Mouse (Mus musculus) thymus, adult 2 months (tissue): Measurements from ENCODE around the gene Pp2d1. TPM values are rescaled to one million over a fixed set of nuclear protein-coding genes. Genes with fewer than 3 reads are reported as not detected.
"Not testable (repeated sequence)": the region's sequence is repeated elsewhere in the genome, so short reads cannot be mapped to it uniquely, and the experiment has no call there.

Source experiments
- DNase-seq: peaks from one replicate; pipeline ENCODE4 v3.0.0; 2021
- H3K27ac ChIP-seq: fragments of 200-500 bp; 2 replicates; pipeline ENCODE4 v1.5.1; 2012; ENCODE audit warnings: low read length, control low read depth; ENCODE audit not compliant: control insufficient read depth, insufficient read depth
- H3K27me3 ChIP-seq: fragments of 200-500 bp; 2 replicates; pipeline ENCODE4 v1.6.1; 2012; ENCODE audit warnings: mild to moderate bottlenecking, low read length, moderate library complexity, mixed read lengths; ENCODE audit not compliant: control insufficient read depth, insufficient read depth
- H3K36me3 ChIP-seq: fragments of 200-500 bp; 2 replicates; pipeline ENCODE4 v1.6.1; 2012; ENCODE audit warnings: mild to moderate bottlenecking, low read length, moderate library complexity; ENCODE audit not compliant: control insufficient read depth, insufficient read depth
- H3K4me1 ChIP-seq: fragments of 200-500 bp; replicated peaks from 2 replicates; pipeline ENCODE4 v1.6.1; 2012; ENCODE audit warnings: low read length; ENCODE audit not compliant: control insufficient read depth, insufficient read depth
- H3K4me3 ChIP-seq: fragments of 200-500 bp; 2 replicates; pipeline ENCODE4 v1.5.1; 2012; ENCODE audit warnings: mild to moderate bottlenecking, low read length, control low read depth, moderate library complexity; ENCODE audit not compliant: control insufficient read depth, insufficient read depth
- CTCF ChIP-seq: fragments of 200-500 bp; IDR thresholded peaks from 2 replicates; pipeline ENCODE4 v1.5.1; 2012; ENCODE audit warnings: mild to moderate bottlenecking, control low read depth, low read length, moderate library complexity, borderline replicate concordance; ENCODE audit not compliant: control insufficient read depth, poor library complexity, insufficient read depth; ENCODE audit errors: extremely low read depth
- POLR2A ChIP-seq: fragments of 200-500 bp; IDR thresholded peaks from 2 replicates; pipeline ENCODE4 v1.6.1; 2012; ENCODE audit warnings: mild to moderate bottlenecking, low read length, control low read depth, moderate library complexity; ENCODE audit not compliant: control insufficient read depth, poor library complexity, insufficient read depth; ENCODE audit errors: extremely low read depth
- WGBS: fragments of 180-500 bp; shearing (Covaris S2); methylation state at CpG from one replicate; pipeline ENCODE4 v1.1.7; 2018; 5-methylcytosine and 5-hydroxymethylcytosine counted together
- polyA plus RNA-seq: library from polyadenylated mRNA; depleted of rRNA; stranded (reverse); fragments of >200 nt; gene quantifications from 2 replicates; pipeline ENCODE4 v1.2.3, GENCODE M21; 2012; rRNA removed

The Pp2d1 gene
- not detected in 2 replicates for polyA plus RNA-seq

DNA sequence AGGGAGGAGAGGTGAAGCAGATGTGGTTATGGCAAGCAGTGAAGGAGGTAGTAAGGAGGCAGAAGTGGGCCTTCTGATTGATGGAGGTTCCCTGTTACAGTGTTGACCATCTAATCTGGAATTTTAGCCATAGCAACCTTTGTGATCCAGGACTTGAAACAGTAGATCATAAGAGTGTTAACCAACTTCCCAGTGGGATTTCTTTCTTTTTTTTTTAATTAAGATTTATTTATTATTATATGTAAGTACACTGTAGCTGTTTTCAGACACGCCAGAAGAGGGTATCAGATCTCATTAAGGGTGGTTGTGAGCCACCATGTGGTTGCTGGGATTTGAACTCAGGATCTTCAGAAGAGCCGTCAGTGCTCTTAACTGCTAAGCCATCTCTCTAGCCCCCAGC, at the start of gene Pp2d1:
Pp2d1 (minus strand) TSS at position 101 of the 400 bp plus-strand sequence.
- H3K36me3 ChIP-seq, H3K4me1 ChIP-seq, H3K27me3 ChIP-seq, H3K27ac ChIP-seq, H3K4me3 ChIP-seq, DNase-seq: not testable (repeated sequence)
- WGBS, result 94% methylated on average over 2 of the region's 2 CpGs

DNA sequence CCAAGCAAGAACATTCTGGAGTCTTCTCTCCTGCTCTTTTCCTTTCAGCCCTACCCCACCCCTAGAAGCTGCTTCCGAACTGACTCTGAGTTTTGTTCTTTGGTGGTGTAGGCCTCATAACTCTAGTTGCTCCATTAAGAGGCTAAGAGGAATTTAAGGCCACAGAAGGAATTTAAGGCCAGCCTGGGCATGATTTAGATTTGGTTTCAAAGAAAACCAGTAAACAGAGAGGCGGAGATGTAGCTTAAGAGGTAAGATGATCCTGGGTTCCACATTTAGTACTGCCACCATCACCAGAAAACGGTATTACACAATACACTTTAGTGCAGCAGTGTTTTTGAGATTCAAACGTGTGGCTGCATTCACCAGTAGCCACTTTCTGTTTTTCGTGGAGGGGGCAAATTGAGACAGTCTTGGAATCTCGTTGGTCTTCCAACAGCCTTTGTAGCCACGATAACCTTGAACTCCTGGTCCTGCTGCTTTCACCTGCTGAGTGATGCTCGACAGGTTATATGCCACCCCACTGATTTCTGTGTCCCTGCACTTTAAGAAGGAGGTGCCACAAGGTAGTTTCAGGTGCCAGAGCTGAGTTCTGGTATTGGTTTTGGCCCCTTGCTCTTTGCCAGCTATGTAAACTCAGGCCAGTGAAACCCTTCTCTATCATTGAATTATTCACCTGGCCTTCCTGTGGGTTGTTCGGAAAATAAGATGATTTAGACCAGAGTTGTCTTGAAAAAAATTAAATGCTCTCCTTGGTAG, 49.0 kb upstream of the Pp2d1 start:
- DNase-seq, result no peak
- Histone ChIP-seq H3K27me3 (no peaks in the 10 kb centered on the region), H3K4me3 (no peak overlapping the region), H3K4me1 (peaks cover 30% of the 10 kb centered on the region), H3K36me3 (no peaks in the 10 kb centered on the region), H3K27ac (peak overlapping the region; percentile 87)
- 44% methylated on average over 9 of the region's 9 CpGs for WGBS
- TF ChIP-seq CTCF (no peak), POLR2A (no peak)

DNA sequence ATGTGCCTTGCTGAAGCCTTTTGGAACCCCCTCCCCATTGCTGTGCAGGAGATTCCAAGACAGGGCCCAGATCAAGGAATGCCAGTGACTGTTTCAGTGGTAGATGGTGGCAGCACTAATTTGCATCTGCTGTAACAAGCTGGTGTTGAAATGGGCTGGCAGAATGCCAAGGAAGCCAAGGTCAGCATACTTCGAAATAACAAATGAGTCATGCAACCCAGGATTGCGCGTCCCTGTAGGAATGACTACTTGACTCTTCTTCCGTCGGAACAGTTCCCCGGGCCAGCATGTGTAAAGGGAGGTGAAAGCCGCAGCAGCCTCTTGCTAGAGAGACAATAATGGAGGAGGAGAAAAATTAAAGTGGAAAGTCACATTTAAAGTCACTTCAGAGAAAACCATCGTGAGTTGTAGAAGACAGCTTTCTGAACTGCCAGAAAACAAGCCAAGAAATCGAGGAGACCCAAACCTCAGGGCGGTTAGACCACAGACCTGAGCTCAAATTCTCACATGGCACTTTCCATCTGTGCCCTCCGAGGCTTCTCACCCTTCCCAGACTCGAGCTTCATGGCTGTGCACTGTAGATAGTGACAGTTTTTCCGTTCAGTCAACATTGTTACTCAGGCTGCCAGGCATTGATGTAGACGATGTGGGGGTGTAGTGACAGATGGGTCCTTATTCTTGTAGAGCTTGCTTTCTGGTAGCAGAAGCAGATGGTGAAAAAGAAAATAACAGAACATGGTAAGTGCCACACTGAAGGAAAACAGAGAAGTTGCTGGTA, 48.0 kb upstream of the Pp2d1 start:
- H3K27ac ChIP-seq, result peak overlapping the region; percentile 87
- TF ChIP-seq CTCF, result no peak
- TF ChIP-seq POLR2A, result no peak
- DNase-seq, result peak; percentile 47
- no peak overlapping the region for H3K4me3 ChIP-seq
- no peaks in the 10 kb centered on the region for H3K36me3 ChIP-seq
- WGBS, result 2% methylated on average over 14 of the region's 14 CpGs
- no peaks in the 10 kb centered on the region for H3K27me3 ChIP-seq
- H3K4me1 ChIP-seq, result peaks cover 34% of the 10 kb centered on the region

DNA sequence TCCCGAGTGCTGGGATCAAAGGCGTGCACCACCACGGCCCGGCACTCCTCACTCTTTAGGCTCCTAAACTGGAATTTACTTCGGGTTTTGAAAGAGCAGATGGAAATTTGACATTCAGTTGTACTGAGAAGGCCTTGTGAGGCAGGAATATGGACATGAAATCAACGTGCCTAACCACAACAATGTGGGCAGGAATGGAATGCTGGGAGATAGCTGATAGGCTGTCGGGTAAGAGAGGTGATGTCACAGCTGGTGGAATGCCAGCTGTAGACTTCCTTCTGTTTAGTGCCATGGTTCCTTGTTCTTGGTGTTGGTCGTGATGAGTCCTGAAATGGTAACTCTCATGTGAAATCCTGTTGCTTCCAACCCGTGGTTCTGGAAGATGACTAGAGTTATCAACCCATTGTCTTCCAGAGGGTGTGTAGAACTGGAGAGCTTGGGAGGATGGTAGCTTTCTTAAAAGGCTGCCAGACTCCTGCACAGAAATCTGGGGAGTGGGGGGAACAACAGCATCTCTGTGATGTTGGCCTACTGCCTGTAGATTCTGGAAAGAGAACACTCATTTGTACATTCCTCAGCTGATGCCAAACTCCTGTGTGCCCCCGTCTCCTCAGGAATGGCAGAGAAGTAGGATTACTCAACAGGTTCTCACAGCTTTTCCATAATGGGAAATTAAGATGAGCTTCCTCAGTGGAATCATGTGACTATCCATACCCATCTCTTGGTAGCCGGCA, 44.8 kb upstream of the Pp2d1 start:
- 85% methylated on average over 11 of the region's 11 CpGs for WGBS
- DNase-seq, result no peak
- no peaks in the 10 kb centered on the region for H3K27me3 ChIP-seq
- H3K27ac ChIP-seq, result no peak overlapping the region
- H3K4me3 ChIP-seq, result no peak overlapping the region
- TF ChIP-seq CTCF (no peak), POLR2A (no peak)
- H3K36me3 ChIP-seq, result no peaks in the 10 kb centered on the region
- H3K4me1 ChIP-seq, result peaks cover 39% of the 10 kb centered on the region

DNA sequence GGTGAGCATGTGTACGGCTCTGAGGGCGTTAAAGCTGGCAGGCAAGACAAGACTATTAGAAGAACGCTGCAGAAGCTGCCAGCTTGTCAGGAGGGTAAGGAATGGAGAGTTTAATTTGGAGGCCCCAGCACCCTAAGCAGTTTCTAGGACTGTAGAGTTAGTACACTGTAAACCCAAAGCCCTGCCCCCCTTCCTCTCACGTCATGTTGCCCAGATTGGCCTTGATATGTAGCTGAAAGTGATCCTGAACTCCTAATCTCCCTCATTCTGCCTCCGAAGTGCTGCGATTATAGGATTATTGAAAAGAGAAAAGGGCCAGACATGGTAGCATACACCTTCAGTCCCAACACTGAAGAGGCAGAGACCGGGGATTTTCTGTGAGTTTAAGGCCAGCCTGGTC, 43.6 kb upstream of the Pp2d1 start:
- WGBS, result 94% methylated on average over 7 of the region's 7 CpGs
- Histone ChIP-seq H3K4me3 (no peak overlapping the region), H3K36me3 (no peaks in the 10 kb centered on the region), H3K27me3 (no peaks in the 10 kb centered on the region), H3K27ac (no peak overlapping the region), H3K4me1 (peaks cover 41% of the 10 kb centered on the region)
- DNase-seq, result no peak
- no peak for TF ChIP-seq POLR2A
- TF ChIP-seq CTCF, result no peak

DNA sequence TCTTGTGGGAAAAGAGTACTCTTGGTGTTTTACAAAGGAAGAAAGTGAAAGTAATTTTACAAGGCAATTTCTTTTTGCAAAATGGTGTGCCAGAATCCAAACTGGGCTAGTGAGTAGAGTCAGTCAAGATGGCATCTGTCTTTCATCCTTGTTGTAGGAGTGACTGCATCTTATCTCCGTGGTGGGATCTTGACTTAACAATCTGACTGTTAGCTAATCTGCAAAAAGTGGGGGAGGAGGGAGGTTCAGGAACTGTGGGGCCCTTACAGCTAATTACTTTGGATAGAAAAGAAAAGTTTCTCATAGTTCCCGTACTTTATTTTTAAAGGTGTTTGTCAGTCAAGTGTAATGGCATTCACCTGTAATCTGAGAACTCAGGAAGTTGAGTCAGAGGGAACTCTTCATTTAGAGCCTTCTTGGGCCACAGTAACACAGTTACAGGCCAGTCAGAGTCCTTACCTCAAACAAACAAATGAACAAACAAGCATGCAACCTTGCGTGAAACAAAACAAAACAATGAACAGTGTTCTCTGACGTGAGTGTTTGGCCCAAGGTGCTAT, 42.9 kb upstream of the Pp2d1 start:
- DNase-seq, result no peak

More for the DNA sequence above, 42.9 kb upstream of the Pp2d1 start:
- no peak overlapping the region for H3K4me3 ChIP-seq
- TF ChIP-seq POLR2A (no peak), CTCF (no peak)
- H3K36me3 ChIP-seq, result no peaks in the 10 kb centered on the region
- no peak overlapping the region for H3K27ac ChIP-seq
- 61% methylated on average over 4 of the region's 4 CpGs for WGBS
- H3K4me1 ChIP-seq, result peaks cover 34% of the 10 kb centered on the region
- H3K27me3 ChIP-seq, result no peaks in the 10 kb centered on the region
